Mouse (Mus musculus): Measurements from ENCODE around the gene Uqcrfs1. TPM values are rescaled to one million over a fixed set of nuclear protein-coding genes. Genes with fewer than 3 reads are reported as not detected.

The Uqcrfs1 gene
- 228 and 233 TPM in 2 replicates for polyA plus RNA-seq (2016; fragmentation: Nextera tagmentation; extraction: Ambion mirVana)

GRCm38 (mm10) chr13:30544856-30545604 is at the start of gene Uqcrfs1:
Uqcrfs1 (minus strand) TSS chr13:30545362.
- DNase-seq (ENCODE audit: low spot score): peak; percentile 99
- Histone ChIP-seq H3K9me3 (replicated peaks) (no peaks in the 10 kb centered on the region), H3K27me3 (ENCODE audit: low read depth, poor library complexity, severe bottlenecking) (no peaks in the 10 kb centered on the region), H3K4me3 (peak within 1 kb of the TSS; percentile 99), H3K36me3 (peaks cover 14% of the 10 kb centered on the region), H3K4me1 (peaks cover 15% of the 10 kb centered on the region), H3K27ac (peak within 1 kb of the TSS; percentile 94)
- under 1% methylated on average over 82 of the region's 82 CpGs for WGBS

- 87% methylated on average over 3 of the region's 3 CpGs for WGBS
- Histone ChIP-seq H3K36me3 (no peaks in the 10 kb centered on the region), H3K27me3 (ENCODE audit: low read depth, poor library complexity, severe bottlenecking) (no peaks in the 10 kb centered on the region), H3K9me3 (replicated peaks) (no peaks in the 10 kb centered on the region), H3K4me3 (no peak overlapping the region), H3K4me1 (no peaks in the 10 kb centered on the region), H3K27ac (no peak overlapping the region)
- no peak for DNase-seq (ENCODE audit: low spot score)
Observed at GRCm38 (mm10) chr13:30585786-30586185, 40.6 kb upstream of the Uqcrfs1 start.

- Histone ChIP-seq H3K27me3 (ENCODE audit: low read depth, poor library complexity, severe bottlenecking) (no peaks in the 10 kb centered on the region), H3K9me3 (replicated peaks) (no peaks in the 10 kb centered on the region), H3K27ac (no peak overlapping the region), H3K4me1 (no peaks in the 10 kb centered on the region), H3K4me3 (no peak overlapping the region), H3K36me3 (no peaks in the 10 kb centered on the region)
- 92% methylated on average over 2 of the region's 2 CpGs for WGBS
- no peak for DNase-seq (ENCODE audit: low spot score)
Observed at GRCm38 (mm10) chr13:30582541-30582940, 37.4 kb upstream of the Uqcrfs1 start.

GRCm38 (mm10) chr13:30578806-30579205 is 33.6 kb upstream of the Uqcrfs1 start:
- WGBS: 81% methylated on average over 2 of the region's 2 CpGs
- Histone ChIP-seq H3K27me3 (ENCODE audit: low read depth, poor library complexity, severe bottlenecking) (no peaks in the 10 kb centered on the region), H3K4me1 (no peaks in the 10 kb centered on the region), H3K36me3 (no peaks in the 10 kb centered on the region), H3K4me3 (no peak overlapping the region), H3K27ac (no peak overlapping the region), H3K9me3 (replicated peaks) (no peaks in the 10 kb centered on the region)
- no peak for DNase-seq (ENCODE audit: low spot score)

- H3K4me1 ChIP-seq: no peaks in the 10 kb centered on the region
- no peaks in the 10 kb centered on the region for H3K9me3 ChIP-seq (replicated peaks)
- H3K4me3 ChIP-seq: no peak overlapping the region
- no peak for DNase-seq (ENCODE audit: low spot score)
- no peaks in the 10 kb centered on the region for H3K27me3 ChIP-seq (ENCODE audit: low read depth, poor library complexity, severe bottlenecking)
- H3K27ac ChIP-seq: no peak overlapping the region
- WGBS: 69% methylated on average over 2 of the region's 2 CpGs
- H3K36me3 ChIP-seq: no peaks in the 10 kb centered on the region
Observed at GRCm38 (mm10) chr13:30576819-30577218, 31.7 kb upstream of the Uqcrfs1 start.

- no peaks in the 10 kb centered on the region for H3K4me1 ChIP-seq
- H3K27ac ChIP-seq: no peak overlapping the region
- no peaks in the 10 kb centered on the region for H3K27me3 ChIP-seq (ENCODE audit: low read depth, poor library complexity, severe bottlenecking)
- H3K4me3 ChIP-seq: no peak overlapping the region
- 83% methylated on average over 4 of the region's 4 CpGs for WGBS
- H3K9me3 ChIP-seq (replicated peaks): no peaks in the 10 kb centered on the region
- H3K36me3 ChIP-seq: no peaks in the 10 kb centered on the region
- DNase-seq (ENCODE audit: low spot score): no peak
Observed at GRCm38 (mm10) chr13:30572971-30573370, 27.8 kb upstream of the Uqcrfs1 start.

- 84% methylated on average over 1 of the region's 1 CpGs for WGBS
- Histone ChIP-seq H3K4me1 (no peaks in the 10 kb centered on the region), H3K4me3 (no peak overlapping the region), H3K9me3 (replicated peaks) (no peaks in the 10 kb centered on the region), H3K36me3 (no peaks in the 10 kb centered on the region), H3K27ac (no peak overlapping the region), H3K27me3 (ENCODE audit: low read depth, poor library complexity, severe bottlenecking) (no peaks in the 10 kb centered on the region)
- DNase-seq (ENCODE audit: low spot score): no peak
Observed at GRCm38 (mm10) chr13:30570182-30570581, 25.0 kb upstream of the Uqcrfs1 start.

GRCm38 (mm10) chr13:30567571-30567970 is 22.4 kb upstream of the Uqcrfs1 start:
- H3K9me3 ChIP-seq (replicated peaks): no peaks in the 10 kb centered on the region

GRCm38 (mm10) chr13:30566767-30567166 is 21.6 kb upstream of the Uqcrfs1 start:
- Histone ChIP-seq H3K27ac (no peak overlapping the region), H3K36me3 (no peaks in the 10 kb centered on the region), H3K4me3 (no peak overlapping the region), H3K27me3 (ENCODE audit: low read depth, poor library complexity, severe bottlenecking) (no peaks in the 10 kb centered on the region), H3K9me3 (replicated peaks) (no peaks in the 10 kb centered on the region), H3K4me1 (no peaks in the 10 kb centered on the region)
- WGBS: 72% methylated on average over 8 of the region's 8 CpGs
- peak; percentile 44 for DNase-seq (ENCODE audit: low spot score)

More at GRCm38 (mm10) chr13:30567571-30567970, 22.4 kb upstream of the Uqcrfs1 start:
- no peak for DNase-seq (ENCODE audit: low spot score)
- Histone ChIP-seq H3K27me3 (ENCODE audit: low read depth, poor library complexity, severe bottlenecking) (no peaks in the 10 kb centered on the region), H3K27ac (no peak overlapping the region), H3K36me3 (no peaks in the 10 kb centered on the region), H3K4me1 (no peaks in the 10 kb centered on the region), H3K4me3 (no peak overlapping the region)
- WGBS: 87% methylated on average over 7 of the region's 7 CpGs

- DNase-seq (ENCODE audit: low spot score): no peak
- 88% methylated on average over 1 of the region's 1 CpGs for WGBS
Observed at GRCm38 (mm10) chr13:30560603-30561002, 15.4 kb upstream of the Uqcrfs1 start.

GRCm38 (mm10) chr13:30560052-30560451 is 14.9 kb upstream of the Uqcrfs1 start:
- Histone ChIP-seq H3K27ac (no peak overlapping the region), H3K27me3 (ENCODE audit: low read depth, poor library complexity, severe bottlenecking) (no peaks in the 10 kb centered on the region), H3K36me3 (no peaks in the 10 kb centered on the region), H3K4me3 (no peak overlapping the region), H3K9me3 (replicated peaks) (no peaks in the 10 kb centered on the region), H3K4me1 (no peaks in the 10 kb centered on the region)
- DNase-seq (ENCODE audit: low spot score): no peak
- 91% methylated on average over 5 of the region's 5 CpGs for WGBS

More at GRCm38 (mm10) chr13:30560603-30561002, 15.4 kb upstream of the Uqcrfs1 start:
- no peaks in the 10 kb centered on the region for H3K27me3 ChIP-seq (ENCODE audit: low read depth, poor library complexity, severe bottlenecking)
- no peaks in the 10 kb centered on the region for H3K9me3 ChIP-seq (replicated peaks)
- H3K4me1 ChIP-seq: no peaks in the 10 kb centered on the region
- H3K27ac ChIP-seq: no peak overlapping the region
- H3K36me3 ChIP-seq: no peaks in the 10 kb centered on the region
- no peak overlapping the region for H3K4me3 ChIP-seq

GRCm38 (mm10) chr13:30557751-30558150 is 12.6 kb upstream of the Uqcrfs1 start:
- Histone ChIP-seq H3K4me3 (no peak overlapping the region), H3K9me3 (replicated peaks) (no peaks in the 10 kb centered on the region), H3K36me3 (no peaks in the 10 kb centered on the region), H3K27me3 (ENCODE audit: low read depth, poor library complexity, severe bottlenecking) (no peaks in the 10 kb centered on the region), H3K27ac (no peak overlapping the region), H3K4me1 (no peaks in the 10 kb centered on the region)
- no peak for DNase-seq (ENCODE audit: low spot score)
- 88% methylated on average over 2 of the region's 2 CpGs for WGBS

- no peaks in the 10 kb centered on the region for H3K36me3 ChIP-seq
- no peaks in the 10 kb centered on the region for H3K27me3 ChIP-seq (ENCODE audit: low read depth, poor library complexity, severe bottlenecking)
- no peak for DNase-seq (ENCODE audit: low spot score)
- 57% methylated on average over 5 of the region's 5 CpGs for WGBS
- no peak overlapping the region for H3K4me3 ChIP-seq
- H3K4me1 ChIP-seq: no peaks in the 10 kb centered on the region
- no peak overlapping the region for H3K27ac ChIP-seq
- no peaks in the 10 kb centered on the region for H3K9me3 ChIP-seq (replicated peaks)
Observed at GRCm38 (mm10) chr13:30553051-30553587, 8.0 kb upstream of the Uqcrfs1 start.
